Mouse (Mus musculus) midbrain, embryonic 11.5 days (tissue): ENCODE results near the gene Cadm4. TPM values are rescaled to one million over a fixed set of nuclear protein-coding genes. Genes with fewer than 3 reads are reported as not detected.

Experiments
- ATAC-seq: fragments of 200-750 bp; cut with Nextera tagmentation; 2 replicates; pipeline ENCODE4 v1.8.0; 2017; ENCODE audit warnings: moderate TSS enrichment, moderate library complexity; ENCODE audit not compliant: low FRiP score
- DNase-seq: peaks from one replicate; pipeline ENCODE4 v3.0.0; 2015; ENCODE audit warnings: low spot score; ENCODE audit errors: missing footprints
- H3K27ac ChIP-seq: fragments of 300-500 bp; sonication (generic); 2 replicates; pipeline ENCODE4 v1.5.1; 2014; ENCODE audit warnings: low read depth, low read length
- H3K27me3 ChIP-seq: fragments of 300-500 bp; sonication (generic); 2 replicates; pipeline ENCODE4 v1.6.1; 2014; ENCODE audit warnings: mild to moderate bottlenecking, low read length, moderate library complexity, mixed read lengths; ENCODE audit not compliant: control insufficient read depth, insufficient read depth
- H3K36me3 ChIP-seq: fragments of 300-500 bp; sonication (generic); 2 replicates; pipeline ENCODE4 v1.6.1; 2014; ENCODE audit warnings: mild to moderate bottlenecking, low read length, moderate library complexity, mixed read lengths; ENCODE audit not compliant: control insufficient read depth, insufficient read depth
- H3K4me1 ChIP-seq: fragments of 300-500 bp; sonication (generic); 2 replicates; pipeline ENCODE4 v1.6.1; 2014; ENCODE audit warnings: low read length; ENCODE audit not compliant: control insufficient read depth, insufficient read depth
- H3K4me2 ChIP-seq: fragments of 300-500 bp; sonication (generic); 2 replicates; pipeline ENCODE4 v1.6.1; 2014; ENCODE audit warnings: mild to moderate bottlenecking, moderate library complexity
- H3K4me3 ChIP-seq: fragments of 300-500 bp; sonication (generic); 2 replicates; pipeline ENCODE4 v1.5.1; 2014; ENCODE audit warnings: low read depth, low read length
- H3K9ac ChIP-seq: fragments of 300-500 bp; sonication (generic); 2 replicates; pipeline ENCODE4 v1.6.1; 2014; ENCODE audit warnings: low read length
- H3K9me3 ChIP-seq: fragments of 300-500 bp; sonication (generic); 2 replicates; pipeline ENCODE4 v1.6.1; 2016; ENCODE audit warnings: low read length; ENCODE audit not compliant: control insufficient read depth
- WGBS: fragments of 180-500 bp; shearing (Covaris S2); extraction: QIAGEN DNeasy Blood & Tissue Kit; methylation state at CpG from one replicate; pipeline ENCODE4 v1.1.7; 2014; 5-methylcytosine and 5-hydroxymethylcytosine counted together
- polyA plus RNA-seq: library from polyadenylated mRNA; unstranded; fragments of >200 nt; fragmentation: Nextera tagmentation; extraction: Ambion mirVana; gene quantifications from 2 replicates; pipeline ENCODE4 v1.2.1, GENCODE M21; 2014

The Cadm4 gene
- polyA plus RNA-seq, 1 experiment from 2014 or later: 6.6 TPM

- Histone ChIP-seq H3K4me3 (no peak overlapping the region), H3K9me3 (no peaks in the 10 kb centered on the region), H3K4me2 (no peak overlapping the region), H3K36me3 (no peaks in the 10 kb centered on the region), H3K4me1 (no peaks in the 10 kb centered on the region), H3K27ac (no peak overlapping the region), H3K9ac (no peak overlapping the region), H3K27me3 (no peaks in the 10 kb centered on the region)
- ATAC-seq (no peak), DNase-seq (peak; percentile 81)
- WGBS: 73% methylated on average over 14 of the region's 14 CpGs
Measured at GRCm38 (mm10) chr7:24448782-24449517, 32.9 kb upstream of the Cadm4 start.

- ATAC-seq: no peak
- Histone ChIP-seq H3K27me3 (no peaks in the 10 kb centered on the region), H3K4me2 (no peak overlapping the region), H3K4me3 (no peak overlapping the region), H3K9me3 (no peaks in the 10 kb centered on the region), H3K4me1 (no peaks in the 10 kb centered on the region), H3K9ac (no peak overlapping the region), H3K36me3 (no peaks in the 10 kb centered on the region), H3K27ac (no peak overlapping the region)
- DNase-seq: peak; percentile 69
- WGBS: 70% methylated on average over 9 of the region's 9 CpGs
Measured at GRCm38 (mm10) chr7:24450585-24451017, 31.2 kb upstream of the Cadm4 start.

- Histone ChIP-seq H3K4me2 (no peak within 1 kb of the TSS), H3K9me3 (no peaks in the 10 kb centered on the region), H3K27me3 (no peaks in the 10 kb centered on the region), H3K36me3 (no peaks in the 10 kb centered on the region), H3K4me3 (no peak within 1 kb of the TSS), H3K9ac (no peak within 1 kb of the TSS), H3K4me1 (no peaks in the 10 kb centered on the region), H3K27ac (no peak within 1 kb of the TSS)
- ATAC-seq (no peak), DNase-seq (no peak)
- WGBS: 86% methylated on average over 9 of the region's 9 CpGs
Measured at GRCm38 (mm10) chr7:24451855-24452311, 29.9 kb upstream of the Cadm4 start, which contains the start of gene Irgc1. TSS of gene Irgc1 (minus strand) at chr7:24452297.

GRCm38 (mm10) chr7:24454199-24454598, 27.6 kb upstream of the Cadm4 start:
- 68% methylated on average over 2 of the region's 2 CpGs for WGBS
- no peak for ATAC-seq
- H3K4me3 ChIP-seq: no peak overlapping the region
- no peak overlapping the region for H3K4me2 ChIP-seq
- no peaks in the 10 kb centered on the region for H3K36me3 ChIP-seq
- no peaks in the 10 kb centered on the region for H3K4me1 ChIP-seq
- no peak overlapping the region for H3K9ac ChIP-seq
- no peaks in the 10 kb centered on the region for H3K27me3 ChIP-seq
- DNase-seq: no peak
- H3K9me3 ChIP-seq: no peaks in the 10 kb centered on the region
- H3K27ac ChIP-seq: no peak overlapping the region

- WGBS: 85% methylated on average over 5 of the region's 5 CpGs
- no peak for DNase-seq
- H3K4me1 ChIP-seq: no peaks in the 10 kb centered on the region
- no peak overlapping the region for H3K27ac ChIP-seq
- no peak overlapping the region for H3K9ac ChIP-seq
- ATAC-seq: no peak
- no peaks in the 10 kb centered on the region for H3K27me3 ChIP-seq
- H3K36me3 ChIP-seq: no peaks in the 10 kb centered on the region
- no peak overlapping the region for H3K4me3 ChIP-seq
- H3K4me2 ChIP-seq: no peak overlapping the region
- H3K9me3 ChIP-seq: no peaks in the 10 kb centered on the region
Measured at GRCm38 (mm10) chr7:24455726-24456125, 26.1 kb upstream of the Cadm4 start.

GRCm38 (mm10) chr7:24457726-24458370, 24.0 kb upstream of the Cadm4 start:
- Histone ChIP-seq H3K27me3 (no peaks in the 10 kb centered on the region), H3K9me3 (no peaks in the 10 kb centered on the region), H3K4me3 (no peak overlapping the region), H3K9ac (no peak overlapping the region), H3K4me1 (no peaks in the 10 kb centered on the region), H3K4me2 (no peak overlapping the region), H3K36me3 (no peaks in the 10 kb centered on the region), H3K27ac (no peak overlapping the region)
- peak; percentile 79 for DNase-seq
- 78% methylated on average over 10 of the region's 10 CpGs for WGBS
- no peak for ATAC-seq

- peak; percentile 53 for DNase-seq
- H3K27ac ChIP-seq: no peak overlapping the region
Measured at GRCm38 (mm10) chr7:24459440-24459839, 22.4 kb upstream of the Cadm4 start.

GRCm38 (mm10) chr7:24459843-24460242, 22.0 kb upstream of the Cadm4 start:
- H3K9me3 ChIP-seq: no peaks in the 10 kb centered on the region
- H3K4me1 ChIP-seq: 0 out of 2 replicates have a peak, but pooled peaks cover 2% of the 10 kb centered on the region
- H3K9ac ChIP-seq: no peak overlapping the region
- DNase-seq (peak; percentile 44), ATAC-seq (no peak)
- 67% methylated on average over 3 of the region's 3 CpGs for WGBS
- H3K36me3 ChIP-seq: no peaks in the 10 kb centered on the region
- H3K27me3 ChIP-seq: no peaks in the 10 kb centered on the region
- no peak overlapping the region for H3K4me2 ChIP-seq
- no peak overlapping the region for H3K4me3 ChIP-seq
- H3K27ac ChIP-seq: no peak overlapping the region

More at GRCm38 (mm10) chr7:24459440-24459839, 22.4 kb upstream of the Cadm4 start:
- no peak for ATAC-seq
- Histone ChIP-seq H3K4me1 (0 out of 2 replicates have a peak, but pooled peaks cover 2% of the 10 kb centered on the region), H3K4me3 (no peak overlapping the region), H3K4me2 (no peak overlapping the region), H3K27me3 (no peaks in the 10 kb centered on the region), H3K9me3 (no peaks in the 10 kb centered on the region), H3K36me3 (no peaks in the 10 kb centered on the region), H3K9ac (no peak overlapping the region)
- WGBS: 84% methylated on average over 5 of the region's 5 CpGs

- Histone ChIP-seq H3K36me3 (no peaks in the 10 kb centered on the region), H3K4me2 (no peak overlapping the region), H3K9me3 (no peaks in the 10 kb centered on the region), H3K4me1 (0 out of 2 replicates have a peak, but pooled peaks cover 2% of the 10 kb centered on the region), H3K27ac (no peak overlapping the region), H3K9ac (no peak overlapping the region), H3K4me3 (no peak overlapping the region), H3K27me3 (no peaks in the 10 kb centered on the region)
- WGBS: 77% methylated on average over 14 of the region's 14 CpGs
- ATAC-seq (no peak), DNase-seq (peak; percentile 59)
Measured at GRCm38 (mm10) chr7:24461376-24462051, 20.3 kb upstream of the Cadm4 start.
